Comparison of ENCODE assay signal across 9 mouse cellular contexts in the genomic region with DNA sequence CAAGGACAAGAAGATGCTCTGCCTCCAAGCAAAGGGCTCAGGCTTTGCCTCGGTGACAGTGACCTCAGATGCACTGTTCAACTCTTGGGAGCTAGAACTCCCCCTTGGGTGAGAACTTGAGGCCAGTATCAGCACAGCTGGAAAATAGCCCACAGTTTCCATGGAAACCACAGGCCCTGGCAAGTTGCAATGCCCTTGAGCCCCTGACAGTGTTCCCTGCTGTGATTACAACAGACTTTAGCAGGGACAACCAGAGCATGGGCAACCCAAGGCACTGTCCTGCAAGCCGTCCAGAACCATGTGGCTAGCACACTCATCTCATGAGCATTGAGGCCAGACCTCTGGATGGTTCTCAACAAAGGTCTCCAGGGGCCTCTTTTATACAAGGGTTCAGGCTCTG. TPM values are rescaled to one million over a fixed set of nuclear protein-coding genes. Genes with fewer than 3 reads are reported as not detected.
DNase-seq lines count a peak whose midpoint lies in the region; ATAC-seq lines count a peak whose summit lies in the region.
"Had no signal": no experiment of that assay in that cellular context is flagged by ENCODE, and none has a peak within 500 bp of the region (broad histone marks: within the 10 kb centered on the region; RNA-seq: fewer than 3 reads in every experiment).

No protein-coding gene starts in this region.

- 53% methylated on average over 2 of the region's 2 CpGs for WGBS in kidney, embryonic 14.5 days

- no peak overlapping the region for H3K27ac ChIP-seq in kidney, embryonic 14.5 days (ENCODE audit: low read depth, low read length)
- H3K27ac ChIP-seq: kidney, postnatal 0 days had no signal

- no peak overlapping the region for H3K9ac ChIP-seq in kidney, embryonic 14.5 days (ENCODE audit: low read depth, low read length)

- DNase-seq in kidney, adult 18-20 months, result peak; percentile 19
- peak; percentile 62 to 69 for DNase-seq in adrenal gland, adult 18-20 months (ENCODE audit: low spot score in 2 of 2)
- peak; percentile 41 for DNase-seq in gonadal fat pad, adult 2 months (ENCODE audit: low read depth)
- DNase-seq in lung, postnatal 25 days (ENCODE audit: low spot score), result peak; percentile 50
- DNase-seq in spleen, adult 18-20 months, result no peak
- no peak for DNase-seq in layer of hippocampus, adult 8-10 months (ENCODE audit: low spot score in 2 of 2)

- no peak overlapping the region for H3K4me2 ChIP-seq in kidney, embryonic 14.5 days (replicated peaks; ENCODE audit: low read depth, low read length)

- no peak for ATAC-seq in kidney, embryonic 14.5 days (ENCODE audit: low FRiP score, low TSS enrichment)
- no peak for ATAC-seq in activated CD4-positive, CD25-positive, alpha-beta regulatory T cell, adult 4 months

- H3K36me3 ChIP-seq in kidney, embryonic 14.5 days (ENCODE audit: control insufficient read depth, insufficient read depth, low read length), result peaks cover 8% of the 10 kb centered on the region; the same call in 1 of the 2 replicates

- no peak overlapping the region for H3K4me3 ChIP-seq in kidney, embryonic 14.5 days (ENCODE audit: low read length)

- no peaks in the 10 kb centered on the region for H3K9me3 ChIP-seq in kidney, embryonic 14.5 days (ENCODE audit: control insufficient read depth, low read length)

- no peaks in the 10 kb centered on the region for H3K4me1 ChIP-seq in kidney, embryonic 14.5 days (ENCODE audit: control insufficient read depth, insufficient read depth, low read length)

- H3K27me3 ChIP-seq in kidney, embryonic 14.5 days (ENCODE audit: control insufficient read depth, insufficient read depth, low read length), result no peaks in the 10 kb centered on the region

RNA-seq across cellular contexts. Expression of gene Lgals9, which starts 54.7 kb away (rescaled TPM):
- 24.6 and 26.4 TPM in 2 replicates for polyA plus RNA-seq in kidney, embryonic 14.5 days (2014; fragmentation: Nextera tagmentation; extraction: Ambion mirVana)
- 10 to 100 TPM; 20.9 to 23.1 TPM for total RNA-seq in adrenal gland, adult 18-20 months (2021)
- 65.4 and 95.7 TPM in 2 replicates for polyA plus RNA-seq in gonadal fat pad, adult 2 months (2012; rRNA removed)
- 10 to 100 TPM in 2 of 4 experiments, 1 to 10 TPM in 2; 3.7 to 18.7 (median 8.7) TPM for total RNA-seq in layer of hippocampus, adult 8-10 months (2022)
- 100 to 1,000 TPM; 309 to 317 TPM for polyA plus RNA-seq in activated CD4-positive, CD25-positive, alpha-beta regulatory T cell, adult 4 months (2017; shearing (Covaris generic))

Comparison
In these comparisons a context has a peak if more than half of its experiments do, and no peak if none do; other contexts are left out.
1. DNase-seq: peak in kidney, adult 18-20 months (single experiment), adrenal gland, adult 18-20 months (2 of 2), gonadal fat pad, adult 2 months (single experiment) and lung, postnatal 25 days (single experiment); none in spleen, adult 18-20 months (0 of 2) and layer of hippocampus, adult 8-10 months (0 of 2).